ENCODE assay signal across 1 mouse cellular context in the genomic region with DNA sequence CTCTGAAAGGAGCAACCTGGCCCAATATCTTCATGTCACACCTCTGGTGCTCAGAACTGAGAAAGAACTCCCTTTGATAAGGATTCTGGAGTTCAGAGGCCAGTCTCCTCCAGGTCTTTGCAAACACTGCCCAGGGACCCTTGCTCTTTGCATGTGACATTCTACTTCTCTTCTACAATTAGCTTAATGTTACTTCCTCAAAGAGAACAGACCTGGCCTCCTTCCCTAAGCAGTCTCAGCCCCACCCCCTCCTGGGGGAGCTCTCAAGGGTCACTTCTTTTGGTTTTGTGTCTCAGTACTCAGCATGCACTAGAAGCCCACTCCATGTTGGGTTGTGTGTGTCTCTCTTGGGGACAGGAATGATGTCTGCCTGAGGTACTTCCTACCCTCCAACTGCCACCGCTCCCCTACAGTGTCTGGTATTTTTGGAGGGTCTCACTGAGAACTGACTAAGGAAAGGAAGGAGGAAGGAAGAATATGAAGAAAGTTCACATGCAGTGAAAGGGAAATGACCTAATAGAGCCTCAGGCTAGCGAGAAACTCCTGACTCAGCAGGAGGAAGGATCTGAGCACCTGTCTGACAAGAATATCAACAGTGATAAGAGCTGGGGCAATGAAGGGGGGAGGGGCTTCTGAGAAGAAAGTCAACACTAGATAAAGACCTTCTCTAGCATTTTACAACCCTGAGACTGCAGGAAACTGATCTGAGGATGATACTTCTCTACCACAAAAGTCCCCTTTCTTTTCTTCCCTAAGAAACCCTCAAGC.
TF ChIP-seq lines count a peak whose summit lies in the region.

No protein-coding gene starts in this region.

TF ChIP-seq in CH12.LX, 34 proteins besides CTCF, POLR2A, EP300 and RAD21 (continued from another document):
- peak; percentile 76 for TF ChIP-seq MAFK (IDR thresholded peaks at IDR 0.05; ENCODE audit: insufficient replicate concordance, low read length)
